Mouse (Mus musculus) adrenal gland, postnatal 36 days (tissue): ENCODE measurements around the gene Gm20388. TPM values are rescaled to one million over a fixed set of nuclear protein-coding genes. Genes with fewer than 3 reads are reported as not detected.

Experiments used
- DNase-seq, 2 experiments: peaks; one replicate each; pipeline ENCODE4 v3.0.0; 2021; ENCODE audit warnings: mixed read lengths in 1 of 2
- total RNA-seq, 2 experiments: library from RNA; stranded (reverse); gene quantifications; 2 replicates each; pipeline ENCODE4 v1.2.3; 2021

The Gm20388 gene
- total RNA-seq, 2 experiments from 2014 or later, result 2.4 to 7.4 TPM

DNA sequence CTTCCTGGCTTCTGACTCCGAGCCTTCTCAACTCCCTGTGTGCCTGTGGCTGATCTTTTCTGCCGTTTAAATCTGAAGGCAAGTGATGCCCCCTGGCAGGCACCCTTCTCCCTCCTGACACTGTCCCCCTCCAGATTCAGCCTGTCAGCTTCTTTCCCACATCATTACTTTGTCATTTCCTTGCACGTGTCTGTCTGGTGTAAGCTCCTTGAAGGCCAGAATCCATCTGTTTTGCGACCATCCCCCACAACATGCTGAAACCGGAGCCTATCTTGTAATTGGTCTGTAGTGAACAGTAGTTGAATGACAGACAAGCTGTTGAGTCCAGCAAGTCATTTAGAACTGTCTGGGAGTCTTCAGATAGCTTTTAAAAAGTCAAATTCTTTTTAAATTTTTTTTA lies 134.8 kb downstream of the Gm20388 start:
- DNase-seq, result no peak

DNA sequence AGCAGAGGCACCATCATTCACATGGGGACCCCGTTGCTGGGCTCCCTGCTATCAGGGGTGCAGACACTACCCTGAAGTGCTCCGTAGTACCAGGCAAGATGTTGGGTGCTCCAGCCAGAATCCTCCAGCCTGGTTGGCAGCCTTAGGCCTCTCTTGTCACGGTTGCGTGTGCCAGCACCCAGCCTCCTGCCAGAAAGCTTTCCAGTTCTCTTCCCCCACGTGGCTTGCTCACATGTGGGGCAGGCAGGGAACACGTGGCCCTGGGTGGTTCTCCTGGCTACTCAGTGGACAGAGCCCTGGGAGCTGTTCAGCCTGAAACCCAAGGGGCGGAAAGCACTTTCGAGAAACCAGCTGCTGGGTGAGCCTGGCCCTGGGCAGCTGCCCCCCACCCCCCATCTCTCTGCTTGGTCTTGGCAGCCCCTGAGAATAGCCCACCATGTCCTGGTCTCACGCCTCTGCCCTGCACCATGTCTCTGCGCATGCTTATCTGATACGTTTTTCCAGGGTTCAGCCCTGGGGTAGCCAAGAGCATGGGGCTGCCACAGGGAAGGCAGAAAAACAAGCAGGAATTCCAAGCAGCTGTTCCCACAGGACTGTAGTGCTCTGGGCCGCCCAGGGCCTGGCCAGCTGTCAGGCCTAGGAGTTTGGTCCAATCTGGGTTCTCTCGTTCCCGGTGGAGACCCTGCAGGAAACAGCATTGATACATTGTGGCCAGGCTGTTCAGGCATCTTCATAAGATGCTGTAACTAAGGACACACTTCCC lies 135.8 kb downstream of the Gm20388 start:
- peak; percentile 82 to 87 for DNase-seq

DNA sequence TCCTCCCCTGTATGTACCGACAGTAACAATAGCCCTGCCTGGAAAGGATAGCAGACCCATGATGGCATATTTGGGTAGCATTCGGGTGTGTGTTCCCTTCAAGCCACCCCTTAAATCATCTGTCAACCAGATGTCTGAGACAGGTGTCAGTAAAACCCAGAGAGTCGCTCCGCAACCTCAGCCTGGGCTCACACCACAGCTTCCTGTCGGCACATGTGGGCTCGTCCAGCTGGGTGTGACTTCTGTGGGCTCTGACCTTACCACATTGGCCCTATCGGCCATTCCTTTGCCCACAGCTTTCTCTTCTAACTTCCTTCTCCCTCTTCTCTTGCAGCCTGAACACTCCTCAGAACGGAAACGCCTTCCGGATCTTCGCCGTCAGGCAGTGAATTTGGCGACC lies 139.3 kb downstream of the Gm20388 start:
- no peak for DNase-seq

DNA sequence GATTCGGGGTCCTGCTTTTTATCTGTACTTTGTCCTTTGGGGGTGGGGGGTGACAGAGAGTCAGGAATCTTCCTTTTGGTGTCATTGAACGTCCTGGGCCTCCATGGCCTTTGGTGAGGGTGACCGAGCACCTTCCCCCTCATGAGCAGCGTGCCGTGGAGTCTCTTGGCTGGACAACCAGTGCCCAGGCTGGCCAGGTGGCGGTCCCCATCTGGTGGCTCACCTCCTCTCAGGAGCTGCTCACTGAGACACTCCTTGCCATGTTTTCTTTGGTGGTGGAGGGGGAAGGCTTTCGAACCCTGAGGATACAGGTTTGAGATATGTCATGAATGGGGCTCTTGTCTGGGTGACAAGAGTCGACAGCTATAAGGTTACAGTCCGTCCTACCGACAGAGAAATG lies 139.7 kb downstream of the Gm20388 start:
- no peak for DNase-seq

DNA sequence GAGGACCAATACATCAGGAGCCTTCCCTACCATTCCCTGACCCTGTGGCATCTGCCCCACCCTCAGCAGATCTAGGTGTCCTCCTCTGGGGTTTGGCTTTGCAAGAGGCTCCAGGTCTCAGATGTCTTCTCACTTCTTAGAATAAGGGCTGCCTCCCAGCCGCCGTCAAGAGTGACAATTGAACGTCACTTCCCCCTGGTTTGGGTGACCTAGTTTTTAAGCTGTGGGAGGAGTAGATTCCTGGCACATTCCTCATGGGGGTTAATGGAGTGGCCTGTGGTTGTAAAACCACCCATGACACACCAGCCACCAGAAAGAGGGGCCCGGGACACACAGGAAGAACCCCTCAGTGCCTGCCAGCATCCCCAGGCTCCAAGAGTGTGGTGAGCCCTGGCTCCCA lies 140.4 kb downstream of the Gm20388 start:
- peak in 1 of 2 experiments; percentile 32 for DNase-seq

DNA sequence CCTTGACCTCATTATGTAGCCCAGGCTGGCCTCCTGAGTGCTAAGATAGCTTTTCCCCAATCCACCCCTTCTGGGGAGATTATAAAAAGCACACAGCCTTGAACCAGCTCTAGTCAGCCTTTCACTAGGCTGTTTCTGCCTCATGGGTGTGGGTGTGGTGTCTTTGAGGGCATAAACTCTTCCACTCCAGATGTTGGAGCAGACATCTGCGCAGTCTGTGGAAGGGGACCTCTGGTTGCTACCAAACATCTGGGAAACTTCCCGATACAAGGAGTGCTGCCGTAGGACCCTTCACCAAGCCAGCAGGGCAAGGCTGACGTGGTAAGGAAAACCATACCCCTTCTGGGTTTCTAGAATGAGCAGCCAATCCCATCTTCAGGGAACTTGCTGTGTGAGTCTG lies 141.3 kb downstream of the Gm20388 start:
- no peak for DNase-seq

DNA sequence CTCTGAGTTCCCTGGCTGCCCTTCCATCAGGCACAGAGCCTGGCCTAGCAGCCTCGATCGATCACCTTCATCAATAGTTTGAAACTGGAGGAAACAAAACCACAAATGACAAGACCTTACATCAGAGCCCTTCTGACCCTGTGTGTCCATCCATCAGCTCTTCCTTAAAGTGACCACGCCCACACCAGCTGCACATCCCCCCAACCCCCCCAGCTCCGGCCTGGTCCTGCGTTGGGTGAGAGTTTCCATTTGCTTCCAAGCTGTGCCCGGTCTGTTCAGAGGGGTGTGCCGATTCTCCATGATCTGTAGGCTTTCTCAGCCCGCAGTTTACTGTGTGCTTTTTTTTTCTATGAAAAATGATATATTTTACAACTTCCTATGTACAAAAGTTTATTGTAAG lies 141.7 kb downstream of the Gm20388 start:
- DNase-seq, result no peak

DNA sequence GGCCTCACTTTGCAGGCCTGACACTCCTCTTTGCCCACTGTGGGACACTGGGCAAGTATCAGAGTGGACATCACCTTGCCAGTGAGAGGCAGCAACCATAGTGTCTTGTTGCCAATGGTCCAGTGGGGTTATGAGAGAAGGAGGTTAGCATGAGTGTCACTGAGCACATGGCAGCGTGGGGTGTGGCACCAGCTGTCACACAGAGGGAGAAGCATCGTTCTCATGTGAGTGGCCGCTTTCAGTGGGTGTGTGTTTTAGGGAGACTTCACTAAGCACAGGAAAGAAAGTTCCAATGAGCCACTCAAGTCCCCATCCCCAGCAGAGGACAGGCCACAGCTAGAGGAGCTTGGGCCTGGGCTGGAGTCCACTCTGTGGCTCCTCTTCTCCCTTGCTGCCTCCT lies 144.2 kb downstream of the Gm20388 start:
- DNase-seq, result no peak

DNA sequence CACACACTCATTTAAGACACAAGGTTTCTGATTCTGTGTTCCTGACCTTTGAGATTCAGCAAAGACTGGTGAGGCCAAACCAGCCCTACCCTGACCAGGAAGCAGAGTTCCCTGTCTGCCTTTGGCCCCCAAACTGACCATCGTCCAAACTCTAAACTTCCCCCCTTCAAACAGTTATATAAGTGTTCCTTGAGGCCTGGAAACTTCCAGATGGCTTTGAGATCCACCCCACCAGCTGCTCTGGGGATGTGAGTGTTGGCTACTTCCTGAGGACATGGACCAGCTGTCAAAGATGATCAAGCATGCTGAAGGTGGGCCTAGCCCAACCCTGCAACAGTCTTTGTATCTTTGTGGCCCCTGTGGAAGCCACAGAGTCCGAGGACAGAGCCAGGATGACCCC lies 146.4 kb downstream of the Gm20388 start:
- no peak for DNase-seq

DNA sequence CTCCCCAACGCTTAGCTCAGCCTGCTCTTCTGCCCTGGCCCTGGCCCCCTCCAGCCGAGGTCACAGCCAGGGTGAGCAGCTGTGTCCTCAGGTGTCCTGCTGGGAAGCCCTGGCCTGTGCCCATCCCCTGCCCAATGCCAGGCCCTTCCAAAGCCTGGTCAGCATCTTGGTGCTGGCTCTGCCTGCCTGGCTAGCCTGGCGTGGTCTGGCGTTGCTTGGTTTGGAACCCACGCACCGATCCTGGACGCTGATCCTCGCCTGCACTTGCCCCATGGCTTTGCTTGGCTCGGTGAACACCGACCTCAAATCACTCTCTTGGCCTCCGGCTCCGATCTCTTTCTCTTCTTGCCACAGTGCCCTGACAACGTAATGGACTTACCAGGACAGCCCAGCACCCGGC lies 152.1 kb downstream of the Gm20388 start:
- DNase-seq, result no peak

DNA sequence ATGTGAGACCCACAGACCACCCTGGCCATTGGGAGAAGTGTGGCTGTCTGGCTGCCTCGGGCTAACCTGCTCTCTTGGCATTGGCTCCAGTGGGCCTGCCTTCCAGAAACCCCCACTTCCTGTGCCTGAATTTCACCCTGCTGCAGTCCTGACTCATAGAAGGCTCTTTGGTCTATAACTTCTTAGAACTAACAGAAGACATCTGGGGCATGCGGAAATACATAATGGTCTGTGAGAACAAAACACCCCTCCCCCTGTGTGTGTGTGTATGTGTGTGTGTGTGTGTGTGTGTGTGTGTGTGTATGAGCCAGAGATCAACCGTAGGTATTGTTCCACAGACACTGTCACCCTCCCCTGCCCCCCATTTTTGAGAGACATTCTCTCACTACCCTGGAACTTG lies 152.7 kb downstream of the Gm20388 start:
- no peak for DNase-seq

DNA sequence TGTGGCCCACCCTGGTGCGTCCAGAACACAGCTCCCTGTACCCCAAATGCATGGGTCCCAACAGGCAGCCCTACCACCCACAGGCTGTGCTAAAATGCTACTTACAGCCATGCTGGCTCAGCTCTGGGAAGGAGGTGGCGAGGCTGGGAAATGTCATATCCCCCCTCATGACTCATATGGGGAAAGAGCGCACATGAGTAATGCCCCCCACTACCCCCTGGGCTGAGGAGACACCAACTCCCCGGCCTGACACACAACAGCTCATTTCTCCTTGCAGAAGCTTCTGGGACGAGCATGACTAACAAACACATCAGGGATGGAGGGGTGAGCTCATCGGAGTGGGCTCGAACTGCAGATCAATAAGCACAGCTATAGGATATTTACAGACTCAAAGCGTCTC lies 155.0 kb downstream of the Gm20388 start:
- peak; percentile 19 to 40 for DNase-seq

DNA sequence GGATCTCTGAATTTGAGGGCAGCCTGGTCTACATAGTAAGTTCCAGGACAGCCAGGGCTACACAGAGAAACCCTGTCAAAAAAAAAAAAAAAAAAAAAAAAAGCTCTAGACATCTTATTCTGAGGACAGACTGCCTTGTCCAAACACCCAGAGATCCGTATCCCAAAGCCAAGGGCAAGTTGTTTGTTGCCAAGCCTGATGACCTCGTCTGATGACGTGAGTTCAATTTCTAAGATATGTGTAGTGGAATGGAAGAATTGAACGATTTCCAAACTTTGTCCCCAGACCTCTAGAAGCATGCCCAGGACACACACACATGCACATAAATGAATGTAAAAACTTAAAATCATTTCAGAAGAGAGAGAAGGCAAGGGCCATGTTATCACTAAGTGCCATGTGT lies 155.6 kb downstream of the Gm20388 start:
- DNase-seq, result peak; percentile 40 to 69

DNA sequence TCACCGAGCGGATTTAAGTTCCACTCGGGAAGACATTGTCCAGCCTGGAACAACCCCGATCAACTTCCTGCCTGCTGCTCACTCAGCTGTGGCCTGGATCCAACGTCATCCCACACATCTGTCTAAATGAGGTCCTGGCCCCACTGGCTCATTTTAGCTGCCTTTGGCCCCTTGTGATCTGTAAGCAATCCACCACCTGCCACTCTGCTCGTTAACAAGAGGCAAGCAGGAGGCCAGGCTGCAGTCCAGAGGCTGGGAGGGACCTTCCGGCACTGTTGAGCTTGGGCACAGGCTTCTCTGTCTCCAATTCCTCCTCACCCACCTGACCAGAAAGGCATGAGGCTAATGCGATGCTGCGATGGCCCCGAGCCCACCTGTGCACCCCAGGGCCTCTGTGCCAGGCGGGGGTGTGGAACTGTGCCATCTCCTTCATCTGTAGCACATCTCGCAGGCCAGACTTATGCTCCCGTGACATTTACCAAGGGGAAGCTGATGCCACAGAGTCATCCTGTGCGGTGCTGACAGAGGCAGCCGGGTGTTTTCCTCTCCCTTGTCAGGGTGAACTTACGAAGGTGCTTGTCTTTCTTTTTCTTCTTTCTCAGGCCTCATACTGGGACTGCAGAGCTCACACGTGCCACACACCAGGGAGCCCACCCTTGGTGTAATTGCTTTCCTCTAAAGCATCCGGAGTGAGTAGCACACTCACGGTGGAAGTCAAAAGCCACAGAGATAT lies 157.5 kb downstream of the Gm20388 start:
- peak; percentile 40 to 50 for DNase-seq

DNA sequence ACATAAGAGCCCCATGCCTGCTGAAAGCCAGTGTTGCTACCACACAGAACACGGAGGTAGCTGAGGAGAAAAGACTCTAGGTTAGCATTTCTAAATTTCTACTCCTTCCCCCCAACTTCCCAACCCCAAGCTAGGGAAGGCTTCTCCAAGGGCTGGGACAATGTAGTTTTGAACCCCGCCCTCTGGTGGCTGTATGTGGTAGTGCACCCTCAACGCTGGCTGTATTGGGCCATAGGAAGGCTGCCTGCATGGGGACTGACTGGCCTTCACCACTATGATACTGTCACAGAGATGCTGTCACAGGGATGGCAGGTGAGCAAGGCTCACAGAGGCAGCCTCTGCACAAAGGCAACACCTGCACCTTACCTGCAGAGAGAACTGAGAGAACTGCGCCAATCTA lies 161.0 kb downstream of the Gm20388 start:
- peak; percentile 86 to 87 for DNase-seq

DNA sequence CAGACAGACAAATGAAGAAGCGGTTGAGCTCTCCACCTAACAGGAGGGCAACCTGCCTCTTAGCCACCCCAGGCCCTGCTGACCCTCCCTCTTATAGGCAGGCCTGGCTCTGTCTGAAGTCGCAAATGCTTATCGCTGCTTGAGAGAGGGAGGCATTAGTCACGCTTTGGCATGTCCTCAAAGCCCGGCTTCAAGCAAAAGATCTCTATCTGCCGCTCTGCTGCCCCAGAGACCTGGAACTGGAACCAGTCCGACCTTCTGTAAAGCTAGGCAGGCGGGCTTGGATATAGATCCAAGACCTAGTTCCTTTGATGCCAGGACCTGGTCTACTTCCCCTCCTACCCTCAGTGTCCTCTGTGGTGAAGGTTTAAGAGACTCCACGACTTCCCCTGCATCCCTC lies 161.6 kb downstream of the Gm20388 start:
- DNase-seq, result peak; percentile 75 to 82

DNA sequence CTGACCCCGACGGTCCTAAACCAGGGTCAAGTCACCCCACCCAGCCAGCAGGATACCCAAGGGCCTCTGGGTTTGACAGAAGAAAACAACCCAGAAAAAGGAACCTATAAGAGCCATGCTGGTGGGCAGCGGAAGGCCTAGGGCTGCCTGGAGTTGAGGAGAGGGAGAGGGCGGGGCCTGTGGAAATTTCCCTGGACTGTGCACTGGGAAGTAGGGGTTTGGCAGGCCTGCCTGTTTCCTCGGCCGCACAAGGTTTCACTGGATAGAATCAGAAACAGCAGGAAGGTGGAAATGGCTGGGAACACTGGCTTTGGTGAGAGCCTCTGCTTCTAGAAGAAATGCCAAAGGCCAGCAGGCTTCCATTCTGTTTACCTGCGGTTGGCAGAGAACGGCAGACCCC lies 162.2 kb downstream of the Gm20388 start:
- DNase-seq, result peak; percentile 51 to 57

DNA sequence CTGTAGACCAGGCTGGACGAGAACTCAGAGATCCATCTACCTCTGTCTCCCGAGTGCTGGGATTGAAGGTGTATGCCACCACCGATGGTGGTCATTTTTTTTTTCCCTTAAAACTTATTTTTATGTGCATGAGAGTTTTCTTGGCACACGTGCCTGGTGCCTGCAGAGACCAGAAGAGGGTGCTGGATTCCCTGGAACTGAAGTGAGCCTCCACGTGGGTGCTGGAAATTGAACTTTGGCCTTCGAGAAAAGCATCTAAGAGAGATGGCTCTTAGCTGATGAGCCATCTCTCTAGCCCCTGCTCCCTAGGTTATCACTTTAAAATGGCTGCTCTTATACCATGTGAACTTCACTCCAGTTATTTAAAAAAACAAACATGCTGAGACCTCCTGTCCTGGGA lies 163.9 kb downstream of the Gm20388 start:
- DNase-seq, result no peak

DNA sequence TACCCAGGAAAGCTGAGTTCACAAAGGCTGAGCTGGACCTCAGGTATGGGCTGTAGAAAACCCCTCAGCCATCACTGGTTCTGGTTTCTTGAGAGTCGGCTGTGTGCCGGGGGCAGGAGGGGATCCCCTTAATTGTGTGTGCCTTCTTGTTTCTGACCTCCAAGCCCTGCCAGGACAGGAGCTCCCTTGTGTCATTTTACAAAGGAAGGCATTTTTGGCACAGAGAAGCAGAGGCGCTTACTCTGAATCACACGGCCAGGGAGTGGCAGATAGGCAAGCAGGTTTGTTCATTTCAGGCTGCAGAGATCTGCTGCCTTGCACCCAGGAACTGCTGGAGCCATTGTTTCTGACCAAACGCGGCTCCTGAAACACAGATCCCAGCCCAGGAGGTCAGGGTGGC lies 164.7 kb downstream of the Gm20388 start:
- peak; percentile 30 to 32 for DNase-seq

DNA sequence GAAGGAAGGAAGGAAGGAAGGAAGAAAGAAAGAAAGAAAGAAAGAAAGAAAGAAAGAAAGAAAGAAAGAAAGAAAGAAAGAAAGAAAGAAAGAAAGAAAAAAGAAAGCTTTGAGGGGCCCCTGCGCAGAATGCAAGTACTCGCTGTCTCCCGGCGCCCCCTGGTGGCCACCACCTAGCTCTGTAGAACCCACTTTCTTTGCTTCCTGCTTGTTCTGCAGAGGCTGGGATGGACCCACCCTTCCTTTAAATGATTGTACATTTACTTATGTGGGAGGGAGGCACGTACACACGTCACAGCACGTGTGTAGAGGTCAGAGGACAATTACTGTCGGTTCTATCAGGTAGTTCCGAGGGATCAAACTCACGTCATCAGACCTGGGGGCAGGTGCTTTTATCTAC lies 167.4 kb downstream of the Gm20388 start:
- peak; percentile 83 to 92 for DNase-seq

DNA sequence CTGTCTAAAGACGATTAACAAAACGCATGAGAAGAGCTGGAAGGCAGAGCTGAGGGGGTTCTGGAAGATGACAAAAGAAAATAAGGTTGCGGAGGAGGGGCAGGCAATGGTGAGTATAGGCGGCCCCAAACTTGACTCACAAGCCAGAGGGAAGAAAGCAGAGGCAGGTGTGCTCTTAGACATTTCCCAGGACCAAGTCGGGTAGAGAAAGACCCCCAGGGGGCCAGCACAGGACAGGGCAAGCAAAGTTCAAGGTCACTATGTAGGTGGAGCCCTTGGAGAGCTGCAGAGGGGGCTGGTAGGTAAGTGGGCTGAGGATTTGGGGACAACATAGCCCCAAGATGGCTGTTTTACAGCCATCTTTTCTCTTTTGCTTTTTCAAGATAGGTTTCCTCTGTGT lies 168.7 kb downstream of the Gm20388 start:
- no peak for DNase-seq

DNA sequence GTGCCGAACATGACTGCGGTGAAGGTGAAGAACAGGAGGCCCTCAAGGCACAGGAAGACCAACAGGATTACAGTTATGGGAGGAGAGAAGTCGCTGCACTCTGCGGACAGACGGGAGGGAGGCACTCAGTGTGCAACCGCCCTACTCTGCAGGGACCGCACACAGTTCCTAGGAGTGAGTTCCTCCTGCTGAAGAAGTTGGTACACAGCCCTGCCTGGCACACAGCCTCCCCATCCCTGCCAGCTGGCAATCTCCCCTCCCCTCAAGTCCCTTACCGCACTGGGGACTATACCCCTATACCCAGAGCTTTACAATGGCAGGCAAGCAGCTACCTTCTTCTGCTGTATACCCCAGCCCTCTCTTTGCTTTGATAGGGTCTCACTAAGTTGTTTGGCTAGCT lies 172.6 kb downstream of the Gm20388 start:
- peak in 1 of 2 experiments; percentile 46 for DNase-seq

DNA sequence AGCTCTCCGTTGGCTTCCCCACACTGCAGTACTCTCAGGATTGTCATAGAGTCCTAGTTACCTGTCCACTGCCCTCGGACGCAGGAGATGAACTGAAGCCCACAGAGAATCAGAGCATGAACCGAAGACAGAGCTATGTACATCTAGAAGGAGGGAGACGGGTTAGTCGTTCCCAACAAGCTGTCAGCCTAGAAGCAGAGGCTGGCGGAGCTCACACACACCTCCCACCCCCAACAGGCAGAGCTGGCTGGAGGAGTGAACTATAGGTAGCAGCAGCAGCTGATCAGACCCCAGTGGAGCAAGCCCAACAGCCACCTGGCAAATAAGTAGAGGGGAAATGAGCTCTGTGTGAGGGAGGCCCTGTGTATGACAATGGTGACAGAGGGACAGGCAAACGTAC lies 174.1 kb downstream of the Gm20388 start:
- DNase-seq, result no peak

DNA sequence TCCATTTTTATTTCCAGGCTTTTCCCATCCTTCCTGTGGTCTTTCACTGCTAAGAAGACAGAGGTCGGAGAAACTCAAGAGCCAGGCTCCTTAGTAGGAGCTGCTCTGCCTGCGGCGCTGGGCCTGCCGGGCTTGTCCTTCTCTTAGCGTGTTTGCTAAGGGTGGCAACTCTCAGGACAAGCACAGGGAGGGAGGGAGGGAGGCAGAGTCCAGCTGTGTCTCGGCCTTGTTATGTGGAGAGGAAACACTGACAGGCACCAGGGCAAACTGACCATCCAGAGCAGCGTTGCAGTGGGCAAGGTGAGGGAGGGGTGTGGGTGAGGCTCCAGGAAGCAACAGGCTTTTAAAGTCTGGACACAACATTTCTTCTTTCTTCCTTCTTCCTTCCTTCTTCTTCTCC lies 178.9 kb downstream of the Gm20388 start:
- DNase-seq, result no peak
